Mouse (Mus musculus): ENCODE data around the gene Trp53bp1. TPM values are rescaled to one million over a fixed set of nuclear protein-coding genes. Genes with fewer than 3 reads are reported as not detected.

Trp53bp1 gene
- total RNA-seq (2023) = 100 to 1,000 TPM; 105 to 109 TPM

DNA sequence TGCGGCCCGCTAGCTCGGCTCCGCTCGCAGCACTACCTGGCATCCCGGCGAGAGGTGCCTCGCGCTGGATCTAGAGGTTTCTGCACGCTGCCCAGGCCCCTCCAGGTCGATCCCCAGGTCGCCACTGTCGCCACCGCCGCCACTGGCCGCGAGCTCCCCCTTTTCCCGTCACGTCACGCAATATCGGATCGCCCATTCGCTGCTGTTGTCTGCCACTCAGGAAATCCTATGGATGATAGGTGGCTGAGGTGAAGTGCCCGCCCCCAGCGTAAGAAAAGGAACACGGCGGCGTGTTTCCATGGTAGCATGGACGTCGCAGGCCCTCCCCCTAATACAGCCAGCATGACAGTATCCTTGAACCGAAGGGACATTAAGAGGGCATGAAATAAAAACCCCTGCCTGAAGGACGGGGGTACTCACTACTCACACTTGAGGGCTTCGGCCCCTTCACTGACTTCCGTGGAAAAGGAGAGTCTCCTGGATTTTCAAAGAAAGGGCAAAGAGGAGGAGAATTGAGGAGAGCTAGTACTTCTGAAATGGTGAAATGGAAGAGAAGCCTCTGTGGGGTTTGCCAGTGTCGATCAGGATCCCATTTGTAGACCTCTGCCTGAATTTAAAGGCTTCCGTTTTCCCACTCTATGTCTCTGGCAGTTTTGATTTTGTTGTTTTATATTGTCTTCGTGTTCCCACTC lies at the start of gene Trp53bp1:
TSS of gene Trp53bp1 (minus strand) at position 172 of the 692 bp plus-strand sequence.

GRCm38 (mm10) chr2:121288901-121289729 lies 17.9 kb upstream of the Trp53bp1 start, which contains the start of gene Map1a:
Gene Map1a, plus strand, starts transcription at chr2:121289600.

DNA sequence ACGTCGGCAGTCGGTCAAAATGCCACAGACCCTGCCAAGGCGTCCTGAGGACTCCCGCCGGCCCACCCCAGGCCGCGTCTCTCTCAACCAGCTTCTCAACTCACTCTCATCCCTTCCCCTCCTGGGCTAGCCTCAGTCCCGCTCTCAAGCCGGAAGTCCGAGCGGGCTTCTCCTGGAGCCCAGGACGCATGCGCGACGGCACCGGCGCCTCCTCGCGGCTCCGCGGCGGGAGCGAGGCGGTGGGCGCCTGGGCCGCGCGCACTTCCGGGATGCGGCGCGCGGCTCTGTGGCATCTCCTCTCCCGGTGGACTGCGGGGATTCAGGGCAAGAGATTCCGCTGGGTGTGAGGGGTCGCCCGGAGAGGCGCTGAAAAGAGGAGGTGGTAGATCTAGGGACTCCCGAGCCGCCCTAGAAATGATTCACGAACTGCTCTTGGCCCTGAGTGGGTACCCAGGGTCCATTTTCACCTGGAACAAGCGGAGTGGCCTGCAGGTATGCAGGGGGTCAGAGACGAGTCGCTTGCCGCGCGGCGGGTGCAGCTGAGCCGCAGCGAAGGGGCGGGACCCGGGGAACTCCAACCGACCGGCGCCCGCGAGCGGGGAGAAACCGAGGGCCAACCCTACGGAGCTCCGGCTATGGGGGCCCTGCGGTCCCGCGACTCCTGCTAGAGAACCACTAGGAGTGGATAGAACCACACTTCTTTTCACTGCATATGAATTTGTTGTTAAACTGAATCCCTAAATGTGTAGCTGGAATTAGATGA lies 100.0 kb downstream of the Trp53bp1 start, which contains the start of gene Zscan29:
TSS of gene Zscan29 (minus strand) at position 146 of the 763 bp plus-strand sequence.

GRCm38 (mm10) chr2:121170481-121170971 lies 100.7 kb downstream of the Trp53bp1 start, which contains the start of gene Tubgcp4:
Gene Tubgcp4, plus strand, starts transcription at chr2:121170654.

Other genes starting within 250 kb of the Trp53bp1 start
- not detected for gene Epb42, start 234.3 kb downstream of the Trp53bp1 start, total RNA-seq (2023)
- not detected for gene Tgm5, start 185.6 kb downstream of the Trp53bp1 start, total RNA-seq (2023)
- not detected for gene Tgm7, start 161.6 kb downstream of the Trp53bp1 start, total RNA-seq (2023)
- 10 to 100 TPM; 17.0 to 21.0 TPM for gene Adal, start 131.0 kb downstream of the Trp53bp1 start, total RNA-seq (2023)
- gene Lcmt2, start 130.8 kb downstream of the Trp53bp1 start, total RNA-seq (2023) = 1 to 10 TPM; 8.4 to 9.7 TPM
- gene Tubgcp4, start 100.8 kb downstream of the Trp53bp1 start, total RNA-seq (2023) = 10 to 100 TPM; 94.6 to 98.7 TPM
- gene Zscan29, start 100.3 kb downstream of the Trp53bp1 start, total RNA-seq (2023) = 10 to 100 TPM; 34.8 to 35.8 TPM
- gene Map1a, start 18.2 kb upstream of the Trp53bp1 start, total RNA-seq (2023) = under 1 TPM in 1 of 2 experiments, not detected in 1; 0.09 TPM
- 10 to 100 TPM; 30.0 to 32.7 TPM for gene Ppip5k1, start 84.0 kb upstream of the Trp53bp1 start, total RNA-seq (2023)
- gene Ckmt1, start 86.3 kb upstream of the Trp53bp1 start, total RNA-seq (2023) = not detected
- gene Strc, start 115.8 kb upstream of the Trp53bp1 start, total RNA-seq (2023) = under 1 TPM in 1 of 2 experiments, not detected in 1; 0.18 TPM
- 100 to 1,000 TPM; 150 to 171 TPM for gene Pdia3, start 142.4 kb upstream of the Trp53bp1 start, total RNA-seq (2023)
- gene Catsper2, start 142.4 kb upstream of the Trp53bp1 start, total RNA-seq (2023) = 1 to 10 TPM; 2.7 to 4.2 TPM
- 100 to 1,000 TPM in 1 of 2 experiments, 10 to 100 TPM in 1; 97.4 to 105 TPM for gene Ell3, start 172.9 kb upstream of the Trp53bp1 start, total RNA-seq (2023)
- gene Serf2, start 177.8 kb upstream of the Trp53bp1 start, total RNA-seq (2023) = 100 to 1,000 TPM; 249 to 301 TPM
- gene Hypk, start 181.9 kb upstream of the Trp53bp1 start, total RNA-seq (2023) = 10 to 100 TPM; 35.9 to 40.2 TPM
- 1 to 10 TPM; 1.2 to 2.2 TPM for gene Serinc4, start 185.4 kb upstream of the Trp53bp1 start, total RNA-seq (2023)
- gene Mfap1b, start 202.7 kb upstream of the Trp53bp1 start, total RNA-seq (2023) = 10 to 100 TPM; 45.8 to 48.2 TPM
- 10 to 100 TPM; 54.6 to 57.1 TPM for gene Mfap1a, start 235.3 kb upstream of the Trp53bp1 start, total RNA-seq (2023)
- gene Wdr76, start 235.3 kb upstream of the Trp53bp1 start, total RNA-seq (2023) = 10 to 100 TPM; 17.1 to 17.6 TPM